Mouse (Mus musculus): ENCODE data around the gene Parp12. TPM values are rescaled to one million over a fixed set of nuclear protein-coding genes. Genes with fewer than 3 reads are reported as not detected.

Gene Parp12
- polyA plus RNA-seq, 1 experiment from 2014 or later, result 3.1 TPM

GRCm38 (mm10) chr6:39063541-39063940 lies 54.6 kb downstream of the Parp12 start:
- Histone ChIP-seq H3K9ac (ENCODE audit: low read length) (no peak overlapping the region), H3K9me3 (ENCODE audit: control insufficient read depth, low read length) (no peaks in the 10 kb centered on the region), H3K36me3 (ENCODE audit: control insufficient read depth, insufficient read depth, low read length) (no peaks in the 10 kb centered on the region), H3K4me1 (ENCODE audit: control insufficient read depth, insufficient read depth, low read length) (peaks cover 4% of the 10 kb centered on the region; the same call in 1 of the 2 replicates), H3K27ac (ENCODE audit: low read depth, low read length) (no peak overlapping the region), H3K4me3 (ENCODE audit: low read depth, low read length) (no peak overlapping the region), H3K27me3 (ENCODE audit: control insufficient read depth, insufficient read depth, low read length) (no peaks in the 10 kb centered on the region), H3K4me2 (no peak overlapping the region)
- no peak for DNase-seq (ENCODE audit: low spot score, missing footprints)
- no peak for ATAC-seq (ENCODE audit: low FRiP score)
- 59% methylated on average over 2 of the region's 2 CpGs for WGBS

DNA sequence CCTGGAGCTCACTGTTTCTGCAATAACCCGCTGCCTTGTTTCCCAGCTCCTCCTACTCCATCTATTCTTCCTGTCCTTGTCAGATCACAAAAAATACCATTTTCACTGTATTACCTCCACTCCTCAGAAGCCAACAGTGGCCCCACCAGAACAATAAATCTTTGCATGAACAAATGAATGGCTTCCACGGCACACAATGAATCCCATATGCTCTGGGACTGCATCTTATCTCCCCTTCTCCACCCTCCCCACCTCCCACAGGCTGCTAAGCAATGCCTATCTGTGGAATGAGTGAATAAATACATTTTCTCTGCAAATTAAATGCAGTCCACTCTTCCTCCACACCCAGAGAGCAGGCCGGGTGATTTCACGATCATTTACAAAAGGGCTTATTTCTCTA lies 57.0 kb downstream of the Parp12 start:
- no peak overlapping the region for H3K4me2 ChIP-seq
- peak; percentile 35; the same call in 1 of the 2 replicates for ATAC-seq (ENCODE audit: low FRiP score)
- H3K9ac ChIP-seq (ENCODE audit: low read length), result no peak overlapping the region
- DNase-seq (ENCODE audit: low spot score, missing footprints), result no peak
- 51% methylated on average over 4 of the region's 4 CpGs for WGBS
- H3K4me1 ChIP-seq (ENCODE audit: control insufficient read depth, insufficient read depth, low read length), result peaks cover 4% of the 10 kb centered on the region; the same call in 1 of the 2 replicates
- no peak overlapping the region for H3K27ac ChIP-seq (ENCODE audit: low read depth, low read length)
- no peaks in the 10 kb centered on the region for H3K9me3 ChIP-seq (ENCODE audit: control insufficient read depth, low read length)
- H3K27me3 ChIP-seq (ENCODE audit: control insufficient read depth, insufficient read depth, low read length), result no peaks in the 10 kb centered on the region
- H3K4me3 ChIP-seq (ENCODE audit: low read depth, low read length), result no peak overlapping the region
- no peaks in the 10 kb centered on the region for H3K36me3 ChIP-seq (ENCODE audit: control insufficient read depth, insufficient read depth, low read length)

GRCm38 (mm10) chr6:39059547-39060497 lies 58.3 kb downstream of the Parp12 start:
- H3K9me3 ChIP-seq (ENCODE audit: control insufficient read depth, low read length), result no peaks in the 10 kb centered on the region
- 85% methylated on average over 12 of the region's 12 CpGs for WGBS
- H3K4me3 ChIP-seq (ENCODE audit: low read depth, low read length), result no peak overlapping the region
- H3K27me3 ChIP-seq (ENCODE audit: control insufficient read depth, insufficient read depth, low read length), result no peaks in the 10 kb centered on the region
- H3K36me3 ChIP-seq (ENCODE audit: control insufficient read depth, insufficient read depth, low read length), result no peaks in the 10 kb centered on the region
- DNase-seq (ENCODE audit: low spot score, missing footprints) (no peak), ATAC-seq (ENCODE audit: low FRiP score) (no peak)
- no peak overlapping the region for H3K4me2 ChIP-seq
- no peak overlapping the region for H3K9ac ChIP-seq (ENCODE audit: low read length)
- H3K4me1 ChIP-seq (ENCODE audit: control insufficient read depth, insufficient read depth, low read length), result peaks cover 4% of the 10 kb centered on the region; the same call in 1 of the 2 replicates
- no peak overlapping the region for H3K27ac ChIP-seq (ENCODE audit: low read depth, low read length)

DNA sequence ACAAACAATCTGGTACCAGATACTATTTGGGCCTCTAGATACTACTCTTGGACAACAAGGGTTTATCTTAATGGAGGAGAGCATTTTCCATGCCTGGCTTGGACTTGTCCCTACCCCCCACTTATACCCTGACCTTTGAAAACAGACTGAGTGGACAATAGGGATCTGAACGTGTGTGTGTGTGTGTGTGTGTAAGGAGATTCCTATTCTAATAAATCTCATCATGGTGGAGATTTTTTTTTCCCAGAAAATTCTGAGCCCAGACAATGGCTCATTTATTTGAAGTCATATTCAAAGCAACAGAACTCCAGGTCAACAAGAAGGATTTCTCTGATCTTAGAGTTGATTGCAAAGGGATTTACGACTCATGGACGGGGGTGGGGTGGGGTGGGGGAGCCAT lies 59.2 kb downstream of the Parp12 start:
- no peak overlapping the region for H3K4me2 ChIP-seq

GRCm38 (mm10) chr6:39058389-39058788 lies 59.8 kb downstream of the Parp12 start:
- H3K27ac ChIP-seq (ENCODE audit: low read depth, low read length), result no peak overlapping the region
- no peaks in the 10 kb centered on the region for H3K9me3 ChIP-seq (ENCODE audit: control insufficient read depth, low read length)
- no peak overlapping the region for H3K4me3 ChIP-seq (ENCODE audit: low read depth, low read length)
- H3K9ac ChIP-seq (ENCODE audit: low read length), result no peak overlapping the region
- H3K4me2 ChIP-seq, result no peak overlapping the region
- H3K4me1 ChIP-seq (ENCODE audit: control insufficient read depth, insufficient read depth, low read length), result peaks cover 4% of the 10 kb centered on the region; the same call in 1 of the 2 replicates
- DNase-seq (ENCODE audit: low spot score, missing footprints) (no peak), ATAC-seq (ENCODE audit: low FRiP score) (no peak)
- H3K27me3 ChIP-seq (ENCODE audit: control insufficient read depth, insufficient read depth, low read length), result no peaks in the 10 kb centered on the region
- WGBS, result 64% methylated on average over 3 of the region's 3 CpGs
- no peaks in the 10 kb centered on the region for H3K36me3 ChIP-seq (ENCODE audit: control insufficient read depth, insufficient read depth, low read length)

More for the DNA sequence above, 59.2 kb downstream of the Parp12 start:
- Histone ChIP-seq H3K9ac (ENCODE audit: low read length) (no peak overlapping the region), H3K36me3 (ENCODE audit: control insufficient read depth, insufficient read depth, low read length) (no peaks in the 10 kb centered on the region), H3K4me3 (ENCODE audit: low read depth, low read length) (no peak overlapping the region), H3K9me3 (ENCODE audit: control insufficient read depth, low read length) (no peaks in the 10 kb centered on the region), H3K27ac (ENCODE audit: low read depth, low read length) (no peak overlapping the region), H3K27me3 (ENCODE audit: control insufficient read depth, insufficient read depth, low read length) (no peaks in the 10 kb centered on the region), H3K4me1 (ENCODE audit: control insufficient read depth, insufficient read depth, low read length) (peaks cover 4% of the 10 kb centered on the region; the same call in 1 of the 2 replicates)
- DNase-seq (ENCODE audit: low spot score, missing footprints), result no peak
- 70% methylated on average over 3 of the region's 3 CpGs for WGBS
- ATAC-seq (ENCODE audit: low FRiP score), result no peak

GRCm38 (mm10) chr6:39057161-39057560 lies 61.0 kb downstream of the Parp12 start:
- H3K27me3 ChIP-seq (ENCODE audit: control insufficient read depth, insufficient read depth, low read length), result no peaks in the 10 kb centered on the region
- no peak overlapping the region for H3K4me2 ChIP-seq
- 96% methylated on average over 1 of the region's 1 CpGs for WGBS
- no peak for ATAC-seq (ENCODE audit: low FRiP score)
- no peak overlapping the region for H3K9ac ChIP-seq (ENCODE audit: low read length)
- H3K4me1 ChIP-seq (ENCODE audit: control insufficient read depth, insufficient read depth, low read length), result peaks cover 4% of the 10 kb centered on the region; the same call in 1 of the 2 replicates
- no peaks in the 10 kb centered on the region for H3K9me3 ChIP-seq (ENCODE audit: control insufficient read depth, low read length)
- no peak overlapping the region for H3K27ac ChIP-seq (ENCODE audit: low read depth, low read length)
- H3K36me3 ChIP-seq (ENCODE audit: control insufficient read depth, insufficient read depth, low read length), result no peaks in the 10 kb centered on the region
- DNase-seq (ENCODE audit: low spot score, missing footprints), result no peak
- H3K4me3 ChIP-seq (ENCODE audit: low read depth, low read length), result no peak overlapping the region

DNA sequence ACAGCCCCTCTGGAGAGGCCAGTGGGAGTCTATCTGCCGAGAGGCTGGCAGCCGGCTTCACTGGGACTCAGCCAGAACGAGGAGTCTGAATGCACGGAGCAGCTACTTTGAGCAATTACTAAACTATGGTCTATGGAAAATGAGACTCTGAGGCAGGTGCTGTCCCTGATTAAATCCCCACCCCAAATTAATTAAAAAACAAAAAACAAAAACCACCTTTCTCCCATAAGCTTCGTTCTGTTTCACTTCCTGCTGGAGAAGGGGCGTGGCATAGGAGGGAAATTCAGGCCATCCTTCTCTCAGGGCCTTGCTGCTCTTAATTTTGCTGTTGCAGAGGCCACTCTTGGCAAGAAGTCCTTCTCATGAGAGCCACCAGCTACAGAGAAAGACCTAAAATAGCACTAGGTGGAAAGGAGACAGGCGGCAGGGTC lies 62.3 kb downstream of the Parp12 start:
- Histone ChIP-seq H3K4me3 (ENCODE audit: low read depth, low read length) (no peak overlapping the region), H3K9ac (ENCODE audit: low read length) (no peak overlapping the region), H3K27ac (ENCODE audit: low read depth, low read length) (no peak overlapping the region), H3K27me3 (ENCODE audit: control insufficient read depth, insufficient read depth, low read length) (no peaks in the 10 kb centered on the region), H3K36me3 (ENCODE audit: control insufficient read depth, insufficient read depth, low read length) (no peaks in the 10 kb centered on the region), H3K4me1 (ENCODE audit: control insufficient read depth, insufficient read depth, low read length) (no peaks in the 10 kb centered on the region), H3K9me3 (ENCODE audit: control insufficient read depth, low read length) (no peaks in the 10 kb centered on the region), H3K4me2 (no peak overlapping the region)
- WGBS, result 67% methylated on average over 7 of the region's 7 CpGs
- DNase-seq (ENCODE audit: low spot score, missing footprints) (no peak), ATAC-seq (ENCODE audit: low FRiP score) (no peak)

DNA sequence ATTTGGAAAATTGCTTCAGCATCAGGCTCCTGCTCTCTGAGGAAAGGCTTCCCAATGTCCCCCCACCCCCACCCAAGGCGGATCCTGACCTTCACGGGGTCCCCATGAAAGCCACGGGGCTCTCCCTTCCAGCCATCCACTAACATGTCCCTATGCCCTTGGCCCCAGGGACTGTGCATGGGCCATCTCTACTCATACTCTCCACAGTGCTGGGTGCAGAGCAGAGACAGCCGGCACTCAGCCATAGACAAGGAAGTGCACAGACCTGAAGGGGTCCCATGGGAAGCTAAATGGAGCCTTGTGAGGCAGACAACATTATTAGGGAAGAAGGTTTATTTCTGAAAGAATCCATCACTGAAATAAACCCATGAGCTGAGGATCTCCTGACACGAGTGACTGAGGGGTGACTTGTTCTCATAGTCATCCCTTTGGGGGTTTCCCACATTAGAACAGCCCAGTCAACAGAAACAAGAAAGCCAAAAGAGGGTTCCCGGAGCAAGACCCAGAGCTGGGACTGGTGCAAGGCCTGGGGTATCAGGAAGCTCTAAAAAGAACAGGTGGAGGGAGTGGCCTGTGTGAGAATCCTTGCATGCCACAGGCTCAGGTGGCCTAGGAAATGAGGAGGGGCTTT lies 63.2 kb downstream of the Parp12 start:
- no peak for DNase-seq (ENCODE audit: low spot score, missing footprints)
- H3K27me3 ChIP-seq (ENCODE audit: control insufficient read depth, insufficient read depth, low read length), result no peaks in the 10 kb centered on the region
- H3K4me1 ChIP-seq (ENCODE audit: control insufficient read depth, insufficient read depth, low read length), result no peaks in the 10 kb centered on the region
- H3K9me3 ChIP-seq (ENCODE audit: control insufficient read depth, low read length), result no peaks in the 10 kb centered on the region
- H3K27ac ChIP-seq (ENCODE audit: low read depth, low read length), result no peak overlapping the region
- no peak for ATAC-seq (ENCODE audit: low FRiP score)
- no peak overlapping the region for H3K4me2 ChIP-seq
- no peaks in the 10 kb centered on the region for H3K36me3 ChIP-seq (ENCODE audit: control insufficient read depth, insufficient read depth, low read length)
- no peak overlapping the region for H3K9ac ChIP-seq (ENCODE audit: low read length)
- 83% methylated on average over 6 of the region's 6 CpGs for WGBS
- no peak overlapping the region for H3K4me3 ChIP-seq (ENCODE audit: low read depth, low read length)
